Mouse (Mus musculus): ENCODE measurements around the gene Stox2.

DNA sequence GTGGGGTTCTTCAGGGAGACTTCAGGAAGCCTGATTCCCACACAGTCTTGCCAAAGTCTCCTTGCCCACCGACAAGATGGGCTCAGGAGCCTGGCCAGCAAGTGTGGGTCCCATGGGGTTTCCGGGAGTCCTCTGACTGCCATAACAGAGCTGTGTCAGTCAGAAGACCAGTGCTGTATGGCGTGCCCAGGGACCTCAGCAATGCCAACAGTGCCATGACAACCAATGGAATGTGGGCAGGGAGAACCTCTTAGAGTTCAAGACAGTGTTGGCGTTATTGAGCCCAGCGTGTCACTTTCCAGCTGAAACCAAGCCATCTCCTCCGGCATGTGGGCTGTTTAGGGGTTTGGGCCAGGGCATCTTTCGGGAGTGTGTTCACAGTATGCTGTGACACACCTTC, 33.9 kb upstream of the Stox2 start:
- TF ChIP-seq CTCF (IDR thresholded peaks at IDR 0.05; ENCODE audit: extremely low read depth, insufficient read length, insufficient replicate concordance, low read depth, low read length) (no peak), POLR2A (IDR thresholded peaks at IDR 0.05; ENCODE audit: low read depth, low read length) (no peak)

Data from small intestine, adult 2 months (tissue).